Mouse (Mus musculus) hindbrain, embryonic 16.5 days (tissue): ENCODE measurements around the gene Sirt6. TPM values are rescaled to one million over a fixed set of nuclear protein-coding genes. Genes with fewer than 3 reads are reported as not detected.

Source experiments
- ATAC-seq: fragments of 200-750 bp; cut with Nextera tagmentation; 2 replicates; pipeline ENCODE4 v1.8.0; 2017; ENCODE audit warnings: moderate TSS enrichment, moderate library complexity
- H3K27ac ChIP-seq: fragments of 300-500 bp; sonication (generic); 2 replicates; pipeline ENCODE4 v1.5.1; 2014; ENCODE audit warnings: low read depth, mild to moderate bottlenecking, control low read depth, low read length, moderate library complexity
- H3K27me3 ChIP-seq: fragments of 300-500 bp; sonication (generic); replicated peaks from 2 replicates; pipeline ENCODE4 v1.6.1; 2014; ENCODE audit warnings: low read length; ENCODE audit not compliant: control insufficient read depth, insufficient read depth
- H3K36me3 ChIP-seq: fragments of 300-500 bp; sonication (generic); 2 replicates; pipeline ENCODE4 v1.6.1; 2014; ENCODE audit warnings: mild to moderate bottlenecking, low read length, moderate library complexity, mixed read lengths; ENCODE audit not compliant: control insufficient read depth, insufficient read depth
- H3K4me1 ChIP-seq: fragments of 300-500 bp; sonication (generic); 2 replicates; pipeline ENCODE4 v1.6.1; 2014; ENCODE audit warnings: low read depth, low read length; ENCODE audit not compliant: control insufficient read depth, insufficient read depth
- H3K4me2 ChIP-seq: fragments of 300-500 bp; sonication (generic); 2 replicates; pipeline ENCODE4 v1.6.1; 2014; ENCODE audit warnings: mild to moderate bottlenecking, low read length, control low read depth, moderate library complexity
- H3K4me3 ChIP-seq: fragments of 300-500 bp; sonication (generic); 2 replicates; pipeline ENCODE4 v1.5.1; 2014; ENCODE audit warnings: mild to moderate bottlenecking, low read length, control low read depth, moderate library complexity
- H3K9ac ChIP-seq: fragments of 300-500 bp; sonication (generic); 2 replicates; pipeline ENCODE4 v1.6.1; 2014; ENCODE audit warnings: low read depth, mild to moderate bottlenecking, control low read depth, low read length, moderate library complexity
- H3K9me3 ChIP-seq: fragments of 300-500 bp; sonication (generic); 2 replicates; pipeline ENCODE4 v1.6.1; 2014; ENCODE audit warnings: mild to moderate bottlenecking, low read length, moderate library complexity; ENCODE audit not compliant: control insufficient read depth
- WGBS: fragments of 180-500 bp; shearing (Covaris S2); extraction: QIAGEN DNeasy Blood & Tissue Kit; methylation state at CpG from one replicate; pipeline ENCODE4 v1.1.7; 2014; 5-methylcytosine and 5-hydroxymethylcytosine counted together
- polyA plus RNA-seq: library from polyadenylated mRNA; unstranded; fragments of >200 nt; fragmentation: Nextera tagmentation; extraction: Ambion mirVana; gene quantifications from 2 replicates; pipeline ENCODE4 v1.2.1, GENCODE M21; 2015

The Sirt6 gene
- polyA plus RNA-seq, 1 experiment from 2014 or later: 35.8 TPM

DNA sequence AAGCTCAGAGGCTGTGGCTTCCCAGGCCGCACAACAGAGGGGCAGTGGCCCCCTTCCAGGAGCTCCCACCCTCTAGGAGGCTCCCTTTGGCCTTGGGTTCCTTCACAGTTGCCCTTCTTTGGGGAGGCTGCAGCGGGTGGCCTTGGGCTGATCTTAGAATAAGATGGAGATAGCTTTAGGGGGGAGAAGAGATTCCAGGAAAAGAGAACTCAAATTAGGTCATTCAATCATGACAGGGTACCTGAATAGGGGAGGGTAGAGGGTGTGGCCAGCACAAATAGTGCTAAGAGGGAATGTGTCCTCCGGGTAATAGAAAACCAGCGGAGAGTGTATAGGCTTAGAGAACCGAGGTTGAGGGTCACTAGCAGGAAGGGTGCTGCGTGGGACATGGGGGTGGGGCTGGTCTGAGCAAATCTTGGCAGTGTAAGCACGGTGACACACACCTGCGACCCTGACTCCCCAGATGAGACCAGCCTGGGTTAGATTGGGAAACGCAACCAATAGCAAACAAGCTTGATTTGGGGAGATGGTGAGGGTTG, 55.4 kb downstream of the Sirt6 start:
- Histone ChIP-seq H3K9ac (no peak overlapping the region; the same call in 1 of the 2 replicates), H3K27ac (no peak overlapping the region), H3K27me3 (peaks cover 9% of the 10 kb centered on the region), H3K4me1 (peaks cover 43% of the 10 kb centered on the region), H3K36me3 (no peaks in the 10 kb centered on the region), H3K9me3 (no peaks in the 10 kb centered on the region), H3K4me2 (peak overlapping the region; percentile 49), H3K4me3 (peak overlapping the region; percentile 11; the same call in 1 of the 2 replicates)
- 3% methylated on average over 9 of the region's 9 CpGs for WGBS
- ATAC-seq: no peak

Other genes with a start within 250 kb of the Sirt6 start
- 149 and 156 TPM in 2 replicates for gene Fzr1, start 249.3 kb downstream of the Sirt6 start, polyA plus RNA-seq
- gene Dohh, start 243.4 kb downstream of the Sirt6 start, polyA plus RNA-seq: 99.8 and 108 TPM in 2 replicates
- gene Gm48551, start 243.3 kb downstream of the Sirt6 start, polyA plus RNA-seq: 7.9 and 9.4 TPM in 2 replicates
- 1.5 and 2.2 TPM in 2 replicates for gene Gm48552, start 238.8 kb downstream of the Sirt6 start, polyA plus RNA-seq
- gene Smim24, start 234.7 kb downstream of the Sirt6 start, polyA plus RNA-seq: 1.6 and 2.3 TPM in 2 replicates
- gene Nfic, start 172.2 kb downstream of the Sirt6 start, polyA plus RNA-seq: 24.5 and 34.5 TPM in 2 replicates
- gene Celf5, start 145.1 kb downstream of the Sirt6 start, polyA plus RNA-seq: 60.1 and 63.6 TPM in 2 replicates
- gene Ncln, start 131.4 kb downstream of the Sirt6 start, polyA plus RNA-seq: 68.9 and 82.7 TPM in 2 replicates
- gene S1pr4, start 127.7 kb downstream of the Sirt6 start, polyA plus RNA-seq: 0.65 and 0.79 TPM in 2 replicates
- gene Gna15, start 103.6 kb downstream of the Sirt6 start, polyA plus RNA-seq: 0.81 and 1.1 TPM in 2 replicates
- 96.0 and 104 TPM in 2 replicates for gene Gna11, start 82.6 kb downstream of the Sirt6 start, polyA plus RNA-seq
- gene Aes, start 68.3 kb downstream of the Sirt6 start, polyA plus RNA-seq: 457 and 712 TPM in 2 replicates
- gene Tle2, start 53.2 kb downstream of the Sirt6 start, polyA plus RNA-seq: 40.9 and 50.2 TPM in 2 replicates
- gene Tle6, start 26.7 kb downstream of the Sirt6 start, polyA plus RNA-seq: 9.0 and 9.2 TPM in 2 replicates
- 1.6 and 2.3 TPM in 2 replicates for gene BC025920, start 21.5 kb downstream of the Sirt6 start, polyA plus RNA-seq
- 18.2 and 19.2 TPM in 2 replicates for gene Ankrd24, start 743 bp upstream of the Sirt6 start, polyA plus RNA-seq
- gene Gm10778, start 21.3 kb upstream of the Sirt6 start, polyA plus RNA-seq: 6.2 and 6.6 TPM in 2 replicates
- gene Zfp433, start 77.0 kb upstream of the Sirt6 start, polyA plus RNA-seq: 14.4 and 16.1 TPM in 2 replicates
- gene Gm3055, start 143.4 kb upstream of the Sirt6 start, polyA plus RNA-seq: 14.4 and 14.9 TPM in 2 replicates
- 2.9 TPM in 2 replicates for gene Gm4767, start 184.4 kb upstream of the Sirt6 start, polyA plus RNA-seq
- 10.8 TPM in 2 replicates for gene Gm32687, start 236.1 kb upstream of the Sirt6 start, polyA plus RNA-seq